Mouse (Mus musculus): ENCODE data around the gene Kdm6b.
"Not testable (repeated sequence)": the region's sequence is repeated elsewhere in the genome, so short reads cannot be mapped to it uniquely, and the experiment has no call there.

Kdm6b gene

DNA sequence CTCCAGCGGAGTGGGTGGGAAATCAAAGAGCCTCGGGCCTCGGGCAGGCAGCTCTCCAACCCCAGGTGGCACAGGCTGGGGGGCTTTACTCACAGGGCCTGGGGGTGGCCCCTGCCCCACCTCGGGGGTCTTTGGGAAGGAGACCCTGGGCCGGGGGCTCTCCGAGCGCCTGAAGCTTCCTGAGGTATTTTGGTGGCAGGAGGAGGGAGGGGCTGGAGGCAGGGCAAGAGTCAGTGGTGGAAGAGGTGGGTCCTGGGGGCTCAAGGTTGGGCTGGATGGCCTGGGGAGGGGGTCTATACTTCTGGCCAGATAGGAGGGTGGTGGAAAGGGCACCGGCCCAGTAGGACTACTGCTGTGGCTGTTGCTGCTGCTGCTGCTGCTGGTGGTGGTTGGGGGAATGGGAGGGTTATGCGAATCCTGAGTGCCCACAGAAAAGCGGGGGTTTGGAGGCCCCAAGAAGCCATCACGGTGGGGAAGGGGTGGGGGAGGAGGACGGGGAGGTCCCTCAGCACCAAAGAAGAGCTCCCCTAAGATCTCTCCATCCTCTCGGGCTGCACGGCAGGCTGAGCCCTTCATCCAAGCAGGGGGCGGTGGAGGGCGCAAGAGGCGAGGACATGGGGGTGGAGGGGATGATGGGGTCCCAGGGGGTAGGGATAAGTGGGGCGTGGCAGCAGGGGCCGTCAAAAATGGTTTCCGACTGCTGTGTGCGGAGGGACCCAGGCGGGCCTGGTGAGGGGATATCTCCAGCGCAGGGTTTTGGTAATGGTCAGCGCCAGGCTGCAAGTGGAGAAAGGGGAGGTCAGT, 7.9 kb downstream of the Kdm6b start:
- no peak for DNase-seq

GRCm38 (mm10) chr11:69404595-69405396, 8.7 kb downstream of the Kdm6b start:
- DNase-seq: no peak

GRCm38 (mm10) chr11:69403691-69404594, 9.5 kb downstream of the Kdm6b start:
- DNase-seq: no peak

DNA sequence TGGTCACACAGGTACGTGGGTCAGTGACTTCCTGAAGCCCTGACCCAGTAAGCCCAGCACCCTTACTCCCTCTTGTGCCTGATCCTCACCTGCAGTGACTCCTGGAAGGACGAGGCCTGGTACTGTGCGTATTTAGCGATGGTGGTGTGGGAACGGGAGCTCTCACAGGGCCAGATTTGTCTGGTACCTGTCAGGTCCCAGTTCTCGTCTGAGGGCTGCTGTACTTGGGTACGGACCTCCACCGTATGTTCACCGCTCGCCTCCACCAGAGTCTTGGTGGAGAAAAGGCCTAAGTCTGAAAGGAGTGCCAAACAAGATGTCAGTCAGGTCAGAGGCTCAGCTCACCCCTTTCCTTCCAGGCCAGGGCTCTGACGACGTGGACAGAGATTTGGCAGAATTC, 11.5 kb downstream of the Kdm6b start:
- peak; percentile 14 for DNase-seq

DNA sequence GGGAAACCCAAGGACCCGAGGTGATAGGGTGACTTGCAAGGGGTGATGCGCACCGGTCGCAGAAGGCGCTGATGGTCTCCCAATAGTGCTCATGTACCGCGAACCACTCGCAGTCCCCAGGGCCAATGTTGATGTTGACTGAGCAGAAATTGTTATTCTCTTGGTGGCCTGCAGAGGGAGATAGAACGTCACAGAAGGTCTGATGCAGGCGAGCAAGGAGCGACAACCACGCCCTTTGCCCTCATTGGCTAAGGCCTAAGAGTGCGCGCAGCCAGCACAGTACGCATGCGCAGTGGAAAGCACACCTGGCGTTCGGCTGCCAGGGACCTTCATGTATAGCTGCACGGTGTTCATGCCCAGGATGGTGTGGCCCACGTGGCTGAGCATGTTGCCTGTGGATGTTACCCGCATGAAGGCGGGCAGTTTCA, 12.3 kb downstream of the Kdm6b start:
- DNase-seq: peak; percentile 91

GRCm38 (mm10) chr11:69400083-69400850, 13.2 kb downstream of the Kdm6b start:
- no peak for DNase-seq

GRCm38 (mm10) chr11:69399201-69400082, 14.0 kb downstream of the Kdm6b start:
- DNase-seq: peak; percentile 14

- DNase-seq: no peak
Measured at GRCm38 (mm10) chr11:69398486-69399200, 14.8 kb downstream of the Kdm6b start.

GRCm38 (mm10) chr11:69398059-69398458, 15.4 kb downstream of the Kdm6b start, which contains the start of gene Tmem88:
TSS of gene Tmem88 (minus strand) at chr11:69398234.
- peak; percentile 41 for DNase-seq

- no peak for DNase-seq
Measured at GRCm38 (mm10) chr11:69397581-69398057, 15.9 kb downstream of the Kdm6b start.

- peak; percentile 61 for DNase-seq
Measured at GRCm38 (mm10) chr11:69396772-69397171, 16.7 kb downstream of the Kdm6b start.

DNA sequence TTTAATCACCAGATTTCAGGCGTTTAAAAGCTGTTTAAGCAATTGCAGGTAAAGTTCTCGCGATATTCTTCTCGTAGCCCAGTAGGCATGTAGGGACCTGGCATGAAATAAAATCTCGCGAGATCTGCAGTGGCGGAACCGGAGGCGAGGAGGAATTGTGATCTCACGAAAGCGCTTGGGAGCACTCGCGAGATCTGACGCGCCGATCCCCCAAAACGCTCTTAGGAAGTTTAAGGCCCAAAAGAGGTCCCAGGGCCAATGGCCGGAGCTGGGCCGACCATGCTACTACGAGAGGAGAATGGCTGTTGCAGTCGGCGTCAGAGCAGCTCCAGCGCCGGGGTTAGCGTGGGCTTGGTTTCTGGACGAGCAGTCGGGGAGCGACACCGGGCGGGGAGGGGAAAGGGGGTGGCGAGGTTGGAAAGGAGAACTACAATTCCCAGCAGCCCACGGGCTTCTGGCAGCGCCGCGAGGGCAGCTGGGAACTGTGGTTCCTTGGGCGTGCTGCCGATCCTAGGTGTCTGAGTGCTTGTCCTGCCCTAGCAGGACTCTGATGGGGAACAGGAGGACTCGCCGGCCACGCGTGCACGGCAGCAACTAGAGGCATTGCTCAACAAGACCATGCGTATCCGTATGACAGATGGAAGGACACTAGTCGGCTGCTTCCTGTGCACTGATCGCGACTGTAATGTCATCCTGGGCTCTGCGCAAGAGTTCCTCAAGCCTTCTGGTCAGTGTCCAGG, 17.7 kb downstream of the Kdm6b start:
- peak; percentile 97 for DNase-seq

GRCm38 (mm10) chr11:69395235-69395633, 18.2 kb downstream of the Kdm6b start, which contains the start of the genes Naa38 and Cyb5d1:
TSS of gene Naa38 (plus strand) at chr11:69395487.
TSS of gene Cyb5d1 (minus strand) at chr11:69395631.
- peak; percentile 94 for DNase-seq

GRCm38 (mm10) chr11:69394591-69395167, 18.8 kb downstream of the Kdm6b start:
- DNase-seq: not testable (repeated sequence)

- DNase-seq: peak; percentile 63
Measured at GRCm38 (mm10) chr11:69390400-69391034, 23.0 kb downstream of the Kdm6b start.

GRCm38 (mm10) chr11:69389531-69390399, 23.7 kb downstream of the Kdm6b start:
- DNase-seq: peak; percentile 63

DNA sequence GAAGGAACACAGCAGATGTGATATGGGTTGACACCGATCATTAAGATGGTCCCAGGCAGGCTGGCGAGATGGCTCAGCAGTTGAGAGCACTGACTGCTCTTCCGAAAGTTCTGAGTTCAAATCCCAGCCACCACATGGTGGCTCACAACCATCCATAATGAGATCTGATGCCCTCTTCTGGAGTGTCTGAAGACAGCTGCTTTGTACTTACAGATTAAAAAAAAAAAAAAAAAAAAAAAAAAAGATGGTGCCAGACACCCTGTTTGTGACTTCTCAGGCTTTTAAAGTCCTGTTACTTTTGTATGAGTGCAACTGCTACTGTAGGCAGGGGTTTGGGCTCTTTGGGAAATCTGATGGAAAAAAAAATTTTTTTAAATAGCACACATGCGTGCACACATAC, 24.8 kb downstream of the Kdm6b start:
- DNase-seq: no peak

All from kidney, adult 18-20 months (tissue).